ENCODE assay signal across 8 mouse cellular contexts in genomic region chr15:103342415-103342814, GRCm38 (mm10). TPM values are rescaled to one million over a fixed set of nuclear protein-coding genes. Genes with fewer than 3 reads are reported as not detected.
DNase-seq lines count a peak whose midpoint lies in the region; ATAC-seq and TF ChIP-seq lines count a peak whose summit lies in the region.
"Had no signal": no experiment of that assay in that cellular context is flagged by ENCODE, and none has a peak within 500 bp of the region (broad histone marks: within the 10 kb centered on the region; RNA-seq: fewer than 3 reads in every experiment).

No protein-coding gene starts in this region.

- TF ChIP-seq CTCF in brain, embryonic 14.5 days (IDR thresholded peaks at IDR 0.05; ENCODE audit: borderline replicate concordance, extremely low read depth, insufficient read depth, insufficient read length) = peak; percentile 85; the same call in 1 of the 2 replicates
- peak; percentile 88 for TF ChIP-seq CTCF in forebrain, postnatal 0 days (IDR thresholded peaks at IDR 0.05; ENCODE audit: low read depth)

- H3K4me3 ChIP-seq in forebrain, postnatal 0 days (ENCODE audit: low read depth, low read length) = no peak overlapping the region
- H3K4me3 ChIP-seq in kidney, embryonic 14.5 days (ENCODE audit: low read length) = no peak overlapping the region
- H3K4me3 ChIP-seq in liver, embryonic 11.5 days (ENCODE audit: low read depth, low read length) = no peak overlapping the region
- H3K4me3 ChIP-seq: hindbrain, embryonic 15.5 days had no signal

- no peaks in the 10 kb centered on the region for H3K9me3 ChIP-seq in forebrain, postnatal 0 days (ENCODE audit: low read length)
- H3K9me3 ChIP-seq in kidney, embryonic 14.5 days (ENCODE audit: control insufficient read depth, low read length) = no peaks in the 10 kb centered on the region
- no peaks in the 10 kb centered on the region for H3K9me3 ChIP-seq in liver, embryonic 11.5 days (ENCODE audit: control insufficient read depth, low read length)
- H3K9me3 ChIP-seq: hindbrain, embryonic 15.5 days had no signal

- H3K36me3 ChIP-seq in forebrain, postnatal 0 days (ENCODE audit: insufficient read depth) = no peaks in the 10 kb centered on the region
- H3K36me3 ChIP-seq in kidney, embryonic 14.5 days (ENCODE audit: control insufficient read depth, insufficient read depth, low read length) = peaks cover 30% of the 10 kb centered on the region
- H3K36me3 ChIP-seq in liver, embryonic 11.5 days (ENCODE audit: control insufficient read depth, insufficient read depth, low read length) = peaks cover 16% of the 10 kb centered on the region
- H3K36me3 ChIP-seq: hindbrain, embryonic 15.5 days had no signal

- peak; percentile 25; the same call in 1 of the 2 replicates for ATAC-seq in forebrain, postnatal 0 days
- ATAC-seq in kidney, embryonic 14.5 days (ENCODE audit: low FRiP score, low TSS enrichment) = peak; percentile 10; the same call in 1 of the 2 replicates
- no peak; the same call in 1 of the 2 replicates for ATAC-seq in liver, embryonic 11.5 days (replicated peaks; ENCODE audit: low FRiP score)

- no peak overlapping the region for H3K4me2 ChIP-seq in forebrain, postnatal 0 days (ENCODE audit: low read depth)
- H3K4me2 ChIP-seq in kidney, embryonic 14.5 days (replicated peaks; ENCODE audit: low read depth, low read length) = no peak overlapping the region
- H3K4me2 ChIP-seq in liver, embryonic 11.5 days = no peak overlapping the region
- H3K4me2 ChIP-seq: hindbrain, embryonic 15.5 days had no signal

- 15% methylated on average over 4 of the region's 4 CpGs for WGBS in forebrain, postnatal 0 days
- 16% methylated on average over 4 of the region's 4 CpGs for WGBS in kidney, embryonic 14.5 days
- 13% methylated on average over 4 of the region's 4 CpGs for WGBS in liver, embryonic 11.5 days

- H3K4me1 ChIP-seq in forebrain, postnatal 0 days (ENCODE audit: insufficient read depth) = no peaks in the 10 kb centered on the region
- peaks cover 9% of the 10 kb centered on the region for H3K4me1 ChIP-seq in kidney, embryonic 14.5 days (ENCODE audit: control insufficient read depth, insufficient read depth, low read length)
- peaks cover 35% of the 10 kb centered on the region for H3K4me1 ChIP-seq in liver, embryonic 11.5 days (replicated peaks; ENCODE audit: control insufficient read depth, insufficient read depth, low read length)

- TF ChIP-seq POLR2A in brain, embryonic 14.5 days (IDR thresholded peaks at IDR 0.05; ENCODE audit: borderline replicate concordance, extremely low read depth, insufficient read depth, insufficient read length, poor library complexity, severe bottlenecking) = no peak

- DNase-seq in A20 (ENCODE audit: low read depth, low spot score) = peak; percentile 82
- DNase-seq in CD4-positive, CD25-positive, alpha-beta regulatory T cell, adult 2 months (ENCODE audit: low read depth, low spot score) = peak; percentile 84
- peak; percentile 92 for DNase-seq in brain, embryonic 14.5 days (ENCODE audit: low read depth)
- peak; percentile 92 for DNase-seq in forebrain, postnatal 0 days
- DNase-seq in liver, embryonic 11.5 days (ENCODE audit: low spot score) = peak; percentile 77
- DNase-seq in retina, embryonic 14.5 days (ENCODE audit: low spot score) = peak; percentile 97

- no peak overlapping the region for H3K9ac ChIP-seq in forebrain, postnatal 0 days
- H3K9ac ChIP-seq in kidney, embryonic 14.5 days (ENCODE audit: low read depth, low read length) = no peak overlapping the region
- no peak overlapping the region for H3K9ac ChIP-seq in liver, embryonic 11.5 days (ENCODE audit: low read depth, low read length)
- H3K9ac ChIP-seq: hindbrain, embryonic 15.5 days had no signal

- no peak overlapping the region for H3K27ac ChIP-seq in forebrain, postnatal 0 days (ENCODE audit: low read depth, low read length)
- H3K27ac ChIP-seq in kidney, embryonic 14.5 days (ENCODE audit: low read depth, low read length) = no peak overlapping the region
- H3K27ac ChIP-seq in liver, embryonic 11.5 days (ENCODE audit: low read depth, low read length) = no peak overlapping the region
- H3K27ac ChIP-seq: hindbrain, embryonic 15.5 days had no signal

- no peaks in the 10 kb centered on the region; the same call in 1 of the 2 replicates for H3K27me3 ChIP-seq in forebrain, postnatal 0 days (ENCODE audit: insufficient read depth, low read length)
- H3K27me3 ChIP-seq in kidney, embryonic 14.5 days (ENCODE audit: control insufficient read depth, insufficient read depth, low read length) = peaks cover 23% of the 10 kb centered on the region
- H3K27me3 ChIP-seq in liver, embryonic 11.5 days (replicated peaks; ENCODE audit: control insufficient read depth, insufficient read depth, low read length) = peaks cover 4% of the 10 kb centered on the region; the same call in 1 of the 2 replicates
- H3K27me3 ChIP-seq: hindbrain, embryonic 15.5 days had no signal

RNA-seq across cellular contexts. Expression of gene Zfp385a, which starts 2.5 kb away (rescaled TPM):
- polyA plus RNA-seq in brain, embryonic 14.5 days (2012; rRNA removed) = 20.3 and 37.5 TPM in 2 replicates
- total RNA-seq in forebrain, postnatal 0 days (2014; rRNA removed) = 11.6 and 13.0 TPM in 2 replicates
- polyA plus RNA-seq in forebrain, postnatal 0 days (2015; fragmentation: Nextera tagmentation; extraction: Ambion mirVana) = 20.5 and 21.3 TPM in 2 replicates
- polyA plus RNA-seq in kidney, embryonic 14.5 days (2014; fragmentation: Nextera tagmentation; extraction: Ambion mirVana) = 12.3 and 18.2 TPM in 2 replicates
- 23.2 and 24.8 TPM in 2 replicates for polyA plus RNA-seq in liver, embryonic 11.5 days (2014; fragmentation: Nextera tagmentation; extraction: Ambion mirVana)

RNA-seq across cellular contexts. Expression of gene Itga5, which starts 24.1 kb away (rescaled TPM):
- polyA plus RNA-seq in brain, embryonic 14.5 days (2012; rRNA removed) = 7.6 and 11.1 TPM in 2 replicates
- 2.2 and 3.2 TPM in 2 replicates for total RNA-seq in forebrain, postnatal 0 days (2014; rRNA removed)
- 2.9 and 3.5 TPM in 2 replicates for polyA plus RNA-seq in forebrain, postnatal 0 days (2015; fragmentation: Nextera tagmentation; extraction: Ambion mirVana)
- polyA plus RNA-seq in kidney, embryonic 14.5 days (2014; fragmentation: Nextera tagmentation; extraction: Ambion mirVana) = 19.6 and 37.4 TPM in 2 replicates
- 35.4 and 35.7 TPM in 2 replicates for polyA plus RNA-seq in liver, embryonic 11.5 days (2014; fragmentation: Nextera tagmentation; extraction: Ambion mirVana)

RNA-seq across cellular contexts. Expression of gene Gpr84, which starts 32.0 kb away (rescaled TPM):
- polyA plus RNA-seq in brain, embryonic 14.5 days (2012; rRNA removed) = 0.30 and 0.33 TPM in 2 replicates
- total RNA-seq in forebrain, postnatal 0 days (2014; rRNA removed) = 0.29 and 0.54 TPM in 2 replicates
- 0.31 and 0.33 TPM in 2 replicates for polyA plus RNA-seq in forebrain, postnatal 0 days (2015; fragmentation: Nextera tagmentation; extraction: Ambion mirVana)
- 0.47 and 0.69 TPM in 2 replicates for polyA plus RNA-seq in kidney, embryonic 14.5 days (2014; fragmentation: Nextera tagmentation; extraction: Ambion mirVana)
- 0.49 and 0.78 TPM in 2 replicates for polyA plus RNA-seq in liver, embryonic 11.5 days (2014; fragmentation: Nextera tagmentation; extraction: Ambion mirVana)
